Mouse (Mus musculus) intestine, embryonic 14.5 days (tissue): ENCODE results near the gene Wnt7b. TPM values are rescaled to one million over a fixed set of nuclear protein-coding genes. Genes with fewer than 3 reads are reported as not detected.

Experiments
- ATAC-seq: fragments of 200-750 bp; cut with Nextera tagmentation; replicated peaks from 2 replicates; pipeline ENCODE4 v1.8.0; 2017; ENCODE audit warnings: low read depth, moderate number of reproducible peaks, moderate TSS enrichment, moderate library complexity; ENCODE audit not compliant: low FRiP score, low TSS enrichment
- DNase-seq: peaks from one replicate; pipeline ENCODE4 v3.0.0-alpha.2; 2018; ENCODE audit warnings: low spot score
- H3K27ac ChIP-seq: fragments of 300-500 bp; sonication (generic); 2 replicates; pipeline ENCODE4 v1.5.1; 2014; ENCODE audit warnings: low read depth, mild to moderate bottlenecking, control low read depth
- H3K27me3 ChIP-seq: fragments of 300-500 bp; sonication (generic); replicated peaks from 2 replicates; pipeline ENCODE4 v1.6.1; 2014; ENCODE audit warnings: low read length, control low read depth; ENCODE audit not compliant: control insufficient read depth, insufficient read depth
- H3K36me3 ChIP-seq: fragments of 300-500 bp; sonication (generic); 2 replicates; pipeline ENCODE4 v1.6.1; 2014; ENCODE audit warnings: low read length, control low read depth; ENCODE audit not compliant: control insufficient read depth, insufficient read depth
- H3K4me1 ChIP-seq: fragments of 300-500 bp; sonication (generic); replicated peaks from 2 replicates; pipeline ENCODE4 v1.6.1; 2014; ENCODE audit warnings: low read length, control low read depth, mixed read lengths; ENCODE audit not compliant: control insufficient read depth, insufficient read depth
- H3K4me2 ChIP-seq: fragments of 300-500 bp; sonication (generic); 2 replicates; pipeline ENCODE4 v1.6.1; 2014; ENCODE audit warnings: low read length
- H3K4me3 ChIP-seq: fragments of 300-500 bp; sonication (generic); 2 replicates; pipeline ENCODE4 v1.5.1; 2014; ENCODE audit warnings: low read depth, low read length, control low read depth, mixed read lengths
- H3K9ac ChIP-seq: fragments of 300-500 bp; sonication (generic); 2 replicates; pipeline ENCODE4 v1.6.1; 2014; ENCODE audit warnings: mild to moderate bottlenecking, low read length
- H3K9me3 ChIP-seq: fragments of 300-500 bp; sonication (generic); 2 replicates; pipeline ENCODE4 v1.6.1; 2016; ENCODE audit warnings: low read length, control low read depth; ENCODE audit not compliant: control insufficient read depth
- WGBS: fragments of 180-500 bp; shearing (Covaris S2); extraction: QIAGEN DNeasy Blood & Tissue Kit; methylation state at CpG from one replicate; pipeline ENCODE4 v1.1.7; 2014; 5-methylcytosine and 5-hydroxymethylcytosine counted together
- polyA plus RNA-seq: library from polyadenylated mRNA; unstranded; fragments of >200 nt; fragmentation: Nextera tagmentation; extraction: Ambion mirVana; gene quantifications from 2 replicates; pipeline ENCODE4 v1.2.1, GENCODE M21; 2014

Gene Wnt7b
- polyA plus RNA-seq, 1 experiment from 2014 or later, result 2.2 TPM

- Histone ChIP-seq H3K9ac (no peak overlapping the region), H3K36me3 (no peaks in the 10 kb centered on the region), H3K27me3 (peaks cover 94% of the 10 kb centered on the region), H3K9me3 (no peaks in the 10 kb centered on the region), H3K4me2 (peak overlapping the region; percentile 26; the same call in 1 of the 2 replicates), H3K27ac (no peak overlapping the region), H3K4me3 (peak overlapping the region; percentile 24), H3K4me1 (peaks cover 5% of the 10 kb centered on the region; the same call in 1 of the 2 replicates)
- WGBS, result 2% methylated on average over 45 of the region's 54 CpGs
- DNase-seq (no peak), ATAC-seq (no peak)
These were observed 4.5 kb downstream of the Wnt7b start for GRCm38 (mm10) chr15:85577583-85578460.

- Histone ChIP-seq H3K9me3 (no peaks in the 10 kb centered on the region), H3K4me1 (peaks cover 5% of the 10 kb centered on the region; the same call in 1 of the 2 replicates), H3K4me3 (no peak overlapping the region), H3K27me3 (peaks cover 87% of the 10 kb centered on the region), H3K9ac (no peak overlapping the region), H3K36me3 (no peaks in the 10 kb centered on the region), H3K4me2 (peak overlapping the region; percentile 29), H3K27ac (no peak overlapping the region)
- peak; percentile 70 for DNase-seq
- 1% methylated on average over 61 of the region's 61 CpGs for WGBS
- ATAC-seq, result no peak
These were observed 5.5 kb downstream of the Wnt7b start for GRCm38 (mm10) chr15:85576511-85577440.

- Histone ChIP-seq H3K9ac (no peak overlapping the region), H3K4me2 (peak overlapping the region; percentile 29), H3K4me3 (no peak overlapping the region), H3K27me3 (peaks cover 80% of the 10 kb centered on the region), H3K27ac (no peak overlapping the region), H3K36me3 (no peaks in the 10 kb centered on the region), H3K9me3 (no peaks in the 10 kb centered on the region), H3K4me1 (peaks cover 5% of the 10 kb centered on the region; the same call in 1 of the 2 replicates)
- 3% methylated on average over 20 of the region's 20 CpGs for WGBS
- ATAC-seq, result no peak
- no peak for DNase-seq
These were observed 6.2 kb downstream of the Wnt7b start for GRCm38 (mm10) chr15:85576110-85576509.

GRCm38 (mm10) chr15:85574558-85574957 is 7.7 kb downstream of the Wnt7b start:
- H3K4me1 ChIP-seq, result no peaks in the 10 kb centered on the region; the same call in 1 of the 2 replicates
- H3K27ac ChIP-seq, result no peak overlapping the region
- no peaks in the 10 kb centered on the region for H3K36me3 ChIP-seq
- H3K9me3 ChIP-seq, result no peaks in the 10 kb centered on the region
- no peak overlapping the region for H3K9ac ChIP-seq
- peaks cover 64% of the 10 kb centered on the region for H3K27me3 ChIP-seq
- DNase-seq (no peak), ATAC-seq (no peak)
- H3K4me2 ChIP-seq, result no peak overlapping the region
- H3K4me3 ChIP-seq, result no peak overlapping the region
- 82% methylated on average over 8 of the region's 8 CpGs for WGBS

GRCm38 (mm10) chr15:85574086-85574485 is 8.2 kb downstream of the Wnt7b start:
- no peak for ATAC-seq
- Histone ChIP-seq H3K4me3 (no peak overlapping the region), H3K4me1 (no peaks in the 10 kb centered on the region; the same call in 1 of the 2 replicates), H3K9ac (no peak overlapping the region), H3K9me3 (no peaks in the 10 kb centered on the region), H3K27ac (no peak overlapping the region), H3K36me3 (no peaks in the 10 kb centered on the region), H3K4me2 (no peak overlapping the region), H3K27me3 (peaks cover 60% of the 10 kb centered on the region)
- WGBS, result 73% methylated on average over 5 of the region's 5 CpGs
- no peak for DNase-seq

- H3K4me1 ChIP-seq, result no peaks in the 10 kb centered on the region; the same call in 1 of the 2 replicates
- H3K4me3 ChIP-seq, result no peak overlapping the region
- H3K27me3 ChIP-seq, result peaks cover 46% of the 10 kb centered on the region
- DNase-seq (no peak), ATAC-seq (no peak)
- WGBS, result 53% methylated on average over 8 of the region's 8 CpGs
- H3K27ac ChIP-seq, result no peak overlapping the region
- H3K36me3 ChIP-seq, result no peaks in the 10 kb centered on the region
- H3K9ac ChIP-seq, result no peak overlapping the region
- H3K9me3 ChIP-seq, result no peaks in the 10 kb centered on the region
- H3K4me2 ChIP-seq, result no peak overlapping the region
These were observed 9.5 kb downstream of the Wnt7b start for GRCm38 (mm10) chr15:85572619-85573254.

GRCm38 (mm10) chr15:85569995-85570734 is 12.1 kb downstream of the Wnt7b start:
- WGBS, result 83% methylated on average over 8 of the region's 8 CpGs
- ATAC-seq (no peak), DNase-seq (no peak)
- Histone ChIP-seq H3K27me3 (peaks cover 20% of the 10 kb centered on the region), H3K4me1 (0 out of 2 replicates have a peak, but pooled peaks cover 4% of the 10 kb centered on the region), H3K36me3 (no peaks in the 10 kb centered on the region), H3K27ac (no peak overlapping the region), H3K4me2 (no peak overlapping the region), H3K9ac (no peak overlapping the region), H3K4me3 (no peak overlapping the region), H3K9me3 (no peaks in the 10 kb centered on the region)
